Mouse (Mus musculus) CH12.LX (cell line): ENCODE results near the gene Hoxd11.
A peak's percentile ranks its signal among the peaks of the same experiment; 100 is the strongest.

Experiments used
- CTCF ChIP-seq, 2 experiments: IDR thresholded peaks in 1 of 2; conservative IDR thresholded peaks in 1 of 2; 2 replicates each; pipeline ENCODE4 v1.5.1; 2011 to 2012; ENCODE audit warnings: low read depth in 2 of 2, low read length in 2 of 2, improper control_type of control experiment in 1 of 2, inconsistent platforms in 1 of 2, mild to moderate bottlenecking in 1 of 2, moderate library complexity in 1 of 2
- E2F4 ChIP-seq: IDR thresholded peaks from 2 replicates; pipeline ENCODE4 v1.6.1; 2011; ENCODE audit warnings: low read depth, low read length, improper control_type of control experiment; ENCODE audit not compliant: insufficient replicate concordance
- GABPA ChIP-seq: IDR thresholded peaks from 2 replicates; pipeline ENCODE4 v1.6.1; 2012; ENCODE audit warnings: low read depth, low read length, improper control_type of control experiment, inconsistent platforms; ENCODE audit not compliant: insufficient replicate concordance
- MEF2A ChIP-seq: IDR thresholded peaks from 2 replicates; pipeline ENCODE4 v1.6.1; 2014; ENCODE audit warnings: low read depth, mild to moderate bottlenecking, inconsistent platforms, low read length, improper control_type of control experiment, borderline replicate concordance
- POLR2A ChIP-seq: IDR thresholded peaks from 2 replicates; pipeline ENCODE4 v1.6.1; 2011; ENCODE audit warnings: low read depth, mild to moderate bottlenecking, improper control_type of control experiment, low read length
- SMC3 ChIP-seq: IDR thresholded peaks from 2 replicates; pipeline ENCODE4 v1.6.1; 2011; ENCODE audit warnings: low read depth, low read length, improper control_type of control experiment
- UBTF ChIP-seq: IDR thresholded peaks from 2 replicates; pipeline ENCODE4 v1.6.1; 2012; ENCODE audit warnings: low read depth, mild to moderate bottlenecking, inconsistent platforms, low read length, improper control_type of control experiment, moderate library complexity

GRCm38 (mm10) chr2:74715504-74716241, 36.3 kb downstream of the Hoxd11 start:
- TF ChIP-seq CTCF (conservative IDR thresholded peaks at IDR 0.05 in 1 of 2, IDR thresholded peaks at IDR 0.05 in 1 of 2; ENCODE audit: low read depth in 2 of 2, low read length in 2 of 2) (peak; percentile 49 to 83), E2F4 (no peak), GABPA (no peak), UBTF (no peak), POLR2A (peak; percentile 42; the same call in 1 of the 2 replicates), MEF2A (peak; percentile 39; the same call in 1 of the 2 replicates), SMC3 (peak; percentile 92)
